Mouse (Mus musculus): ENCODE measurements around the gene Pigr. TPM values are rescaled to one million over a fixed set of nuclear protein-coding genes. Genes with fewer than 3 reads are reported as not detected.

Pigr gene
- polyA plus RNA-seq, 1 experiment from 2014 or later, result not detected

DNA sequence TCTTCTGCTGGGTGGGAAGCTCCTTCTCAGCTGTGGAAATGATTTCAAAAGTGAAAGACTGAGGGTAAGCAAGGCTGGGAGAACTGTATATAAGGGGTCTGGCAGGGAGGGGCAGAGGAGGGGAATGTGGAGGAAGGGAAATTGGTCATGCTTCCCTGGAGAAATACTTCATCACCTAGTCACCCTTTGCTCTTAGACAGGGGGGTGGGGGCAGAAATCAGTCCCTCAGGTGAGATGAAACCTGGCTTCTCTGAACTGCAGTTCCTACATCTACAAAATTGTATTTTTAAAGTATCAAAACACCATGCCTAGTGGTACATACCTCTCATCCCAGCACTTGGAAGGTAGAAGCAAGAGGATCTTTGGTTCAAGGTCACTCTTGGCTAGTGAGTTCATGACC lies 60.9 kb downstream of the Pigr start, which contains the start of gene Il24:
Gene Il24 (minus strand): TSS at position 101 of the 400 bp plus-strand sequence.
- Histone ChIP-seq H3K9ac (ENCODE audit: low read length) (no peak within 1 kb of the TSS), H3K4me2 (ENCODE audit: low read length) (no peak within 1 kb of the TSS), H3K4me3 (ENCODE audit: low read depth, low read length) (no peak within 1 kb of the TSS), H3K27me3 (replicated peaks; ENCODE audit: control insufficient read depth, insufficient read depth, low read length) (no peaks in the 10 kb centered on the region), H3K36me3 (ENCODE audit: control insufficient read depth, insufficient read depth, low read length) (no peaks in the 10 kb centered on the region), H3K27ac (ENCODE audit: low read depth, low read length) (no peak within 1 kb of the TSS), H3K4me1 (ENCODE audit: control insufficient read depth, insufficient read depth, low read length) (no peaks in the 10 kb centered on the region), H3K9me3 (replicated peaks; ENCODE audit: control insufficient read depth, low read length) (no peaks in the 10 kb centered on the region)
- ATAC-seq, result no peak
- DNase-seq (ENCODE audit: low spot score), result no peak

GRCm38 (mm10) chr1:130892446-130892845 lies 66.0 kb downstream of the Pigr start:
- no peaks in the 10 kb centered on the region for H3K27me3 ChIP-seq (replicated peaks; ENCODE audit: control insufficient read depth, insufficient read depth, low read length)
- H3K9ac ChIP-seq (ENCODE audit: low read length), result no peak overlapping the region
- ATAC-seq (no peak), DNase-seq (ENCODE audit: low spot score) (no peak)
- no peak overlapping the region for H3K27ac ChIP-seq (ENCODE audit: low read depth, low read length)
- no peaks in the 10 kb centered on the region for H3K9me3 ChIP-seq (replicated peaks; ENCODE audit: control insufficient read depth, low read length)
- no peak overlapping the region for H3K4me2 ChIP-seq (ENCODE audit: low read length)
- H3K4me3 ChIP-seq (ENCODE audit: low read depth, low read length), result no peak overlapping the region
- no peaks in the 10 kb centered on the region for H3K4me1 ChIP-seq (ENCODE audit: control insufficient read depth, insufficient read depth, low read length)
- no peaks in the 10 kb centered on the region for H3K36me3 ChIP-seq (ENCODE audit: control insufficient read depth, insufficient read depth, low read length)
- WGBS, result 52% methylated on average over 1 of the region's 1 CpGs

DNA sequence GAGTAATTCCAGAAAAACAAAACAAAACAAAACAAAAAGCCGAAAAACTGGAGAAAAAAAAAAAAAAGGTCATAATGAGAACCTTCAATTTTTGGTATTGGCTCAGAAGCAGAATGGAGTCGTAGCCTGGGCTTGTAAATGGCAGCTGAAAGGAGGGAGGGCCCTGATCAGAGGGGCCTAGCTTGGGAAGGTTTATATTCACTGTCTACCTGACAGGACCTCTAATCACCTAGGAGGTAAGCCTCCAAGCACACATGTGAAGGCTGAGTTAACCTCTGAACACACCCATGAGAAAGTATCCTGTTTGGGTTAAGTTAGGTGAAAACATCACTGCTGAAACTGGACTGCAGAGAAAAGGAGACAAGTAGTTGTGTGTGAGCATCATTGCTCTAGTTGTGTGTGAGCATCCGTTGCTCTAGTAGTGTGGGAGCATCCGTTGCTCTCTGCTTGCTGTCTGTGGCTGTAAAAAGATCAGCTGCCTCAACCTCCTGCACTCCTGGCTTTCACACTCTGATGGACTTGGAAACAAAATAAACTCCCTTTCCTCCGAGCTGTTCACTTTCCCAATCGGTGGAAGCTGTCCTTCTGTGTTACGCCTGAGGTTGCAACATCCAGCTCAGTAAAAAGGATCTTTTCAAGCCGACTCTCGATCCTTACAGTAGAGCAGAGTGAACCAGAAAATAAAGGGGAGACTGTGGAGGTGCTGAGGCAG lies 67.0 kb downstream of the Pigr start:
- DNase-seq (ENCODE audit: low spot score), result no peak
- Histone ChIP-seq H3K4me2 (ENCODE audit: low read length) (no peak overlapping the region), H3K4me1 (ENCODE audit: control insufficient read depth, insufficient read depth, low read length) (no peaks in the 10 kb centered on the region), H3K9me3 (replicated peaks; ENCODE audit: control insufficient read depth, low read length) (no peaks in the 10 kb centered on the region), H3K4me3 (ENCODE audit: low read depth, low read length) (no peak overlapping the region), H3K27ac (ENCODE audit: low read depth, low read length) (no peak overlapping the region), H3K27me3 (replicated peaks; ENCODE audit: control insufficient read depth, insufficient read depth, low read length) (no peaks in the 10 kb centered on the region), H3K36me3 (ENCODE audit: control insufficient read depth, insufficient read depth, low read length) (no peaks in the 10 kb centered on the region), H3K9ac (ENCODE audit: low read length) (no peak overlapping the region)
- no peak for ATAC-seq
- WGBS, result 67% methylated on average over 9 of the region's 9 CpGs

GRCm38 (mm10) chr1:130894468-130894867 lies 68.0 kb downstream of the Pigr start:
- WGBS, result 24% methylated on average over 6 of the region's 6 CpGs
- no peaks in the 10 kb centered on the region for H3K4me1 ChIP-seq (ENCODE audit: control insufficient read depth, insufficient read depth, low read length)
- no peak overlapping the region for H3K4me2 ChIP-seq (ENCODE audit: low read length)
- H3K36me3 ChIP-seq (ENCODE audit: control insufficient read depth, insufficient read depth, low read length), result no peaks in the 10 kb centered on the region
- ATAC-seq (no peak), DNase-seq (ENCODE audit: low spot score) (no peak)
- H3K9ac ChIP-seq (ENCODE audit: low read length), result no peak overlapping the region
- H3K27ac ChIP-seq (ENCODE audit: low read depth, low read length), result no peak overlapping the region
- no peaks in the 10 kb centered on the region for H3K27me3 ChIP-seq (replicated peaks; ENCODE audit: control insufficient read depth, insufficient read depth, low read length)
- H3K9me3 ChIP-seq (replicated peaks; ENCODE audit: control insufficient read depth, low read length), result no peaks in the 10 kb centered on the region
- no peak overlapping the region for H3K4me3 ChIP-seq (ENCODE audit: low read depth, low read length)

Other genes with a start within 250 kb of the Pigr start
- not detected in 2 replicates for gene Zp3r, start 197.1 kb upstream of the Pigr start, polyA plus RNA-seq (2014; fragmentation: Nextera tagmentation; extraction: Ambion mirVana)
- not detected in 2 replicates for gene C4bp, start 165.1 kb upstream of the Pigr start, polyA plus RNA-seq (2014; fragmentation: Nextera tagmentation; extraction: Ambion mirVana)
- not detected in 2 replicates for gene Gm29427, start 110.9 kb upstream of the Pigr start, polyA plus RNA-seq (2014; fragmentation: Nextera tagmentation; extraction: Ambion mirVana)
- 8.9 and 10.0 TPM in 2 replicates for gene Yod1, start 109.4 kb upstream of the Pigr start, polyA plus RNA-seq (2014; fragmentation: Nextera tagmentation; extraction: Ambion mirVana)
- 17.8 and 23.2 TPM in 2 replicates for gene Pfkfb2, start 97.4 kb upstream of the Pigr start, polyA plus RNA-seq (2014; fragmentation: Nextera tagmentation; extraction: Ambion mirVana)
- gene AA986860, start 94.7 kb upstream of the Pigr start, polyA plus RNA-seq (2014; fragmentation: Nextera tagmentation; extraction: Ambion mirVana), result 0.43 and 0.54 TPM in 2 replicates
- gene Fcamr, start 25.8 kb upstream of the Pigr start, polyA plus RNA-seq (2014; fragmentation: Nextera tagmentation; extraction: Ambion mirVana), result not detected in 2 replicates
- gene Fcmr, start 39.0 kb downstream of the Pigr start, polyA plus RNA-seq (2014; fragmentation: Nextera tagmentation; extraction: Ambion mirVana), result not detected in 2 replicates
- not detected in 2 replicates for gene Il24, start 60.8 kb downstream of the Pigr start, polyA plus RNA-seq (2014; fragmentation: Nextera tagmentation; extraction: Ambion mirVana)
- gene Il20, start 84.8 kb downstream of the Pigr start, polyA plus RNA-seq (2014; fragmentation: Nextera tagmentation; extraction: Ambion mirVana), result not detected in 2 replicates
- not detected in 2 replicates for gene Il19, start 113.4 kb downstream of the Pigr start, polyA plus RNA-seq (2014; fragmentation: Nextera tagmentation; extraction: Ambion mirVana)
- 0.16 TPM in 1 of 2 replicates, not detected in the other for gene Il10, start 193.2 kb downstream of the Pigr start, polyA plus RNA-seq (2014; fragmentation: Nextera tagmentation; extraction: Ambion mirVana)